Mouse (Mus musculus) heart, embryonic 11.5 days (tissue): Measurements from ENCODE around the gene Kmt5a. TPM values are rescaled to one million over a fixed set of nuclear protein-coding genes. Genes with fewer than 3 reads are reported as not detected.
"Not testable (repeated sequence)": the region's sequence is repeated elsewhere in the genome, so short reads cannot be mapped to it uniquely, and the experiment has no call there.

Source experiments
- ATAC-seq: fragments of 200-750 bp; cut with Nextera tagmentation; replicated peaks from 2 replicates; pipeline ENCODE4 v1.8.0; 2017; ENCODE audit warnings: moderate library complexity; ENCODE audit not compliant: insufficient number of reproducible peaks, low FRiP score, low TSS enrichment
- H3K27ac ChIP-seq: fragments of 300-500 bp; sonication (generic); 2 replicates; pipeline ENCODE4 v1.5.1; 2014; ENCODE audit warnings: mild to moderate bottlenecking, low read depth, low read length
- H3K27me3 ChIP-seq: fragments of 300-500 bp; sonication (generic); 2 replicates; pipeline ENCODE4 v1.6.1; 2014; ENCODE audit warnings: mild to moderate bottlenecking, low read length, mixed read lengths; ENCODE audit not compliant: control insufficient read depth, insufficient read depth
- H3K36me3 ChIP-seq: fragments of 300-500 bp; sonication (generic); 2 replicates; pipeline ENCODE4 v1.6.1; 2014; ENCODE audit warnings: mild to moderate bottlenecking, low read length, moderate library complexity, mixed read lengths; ENCODE audit not compliant: control insufficient read depth, insufficient read depth
- H3K4me1 ChIP-seq: fragments of 300-500 bp; sonication (generic); 2 replicates; pipeline ENCODE4 v1.6.1; 2014; ENCODE audit warnings: low read length; ENCODE audit not compliant: control insufficient read depth, insufficient read depth
- H3K4me2 ChIP-seq: fragments of 300-500 bp; sonication (generic); 2 replicates; pipeline ENCODE4 v1.6.1; 2014; ENCODE audit warnings: mild to moderate bottlenecking, moderate library complexity
- H3K4me3 ChIP-seq: fragments of 300-500 bp; sonication (generic); 2 replicates; pipeline ENCODE4 v1.5.1; 2014; ENCODE audit warnings: low read depth, low read length
- H3K9ac ChIP-seq: fragments of 300-500 bp; sonication (generic); 2 replicates; pipeline ENCODE4 v1.6.1; 2014; ENCODE audit warnings: mild to moderate bottlenecking, low read depth, low read length, moderate library complexity
- H3K9me3 ChIP-seq: fragments of 300-500 bp; sonication (generic); replicated peaks from 2 replicates; pipeline ENCODE4 v1.6.1; 2016; ENCODE audit warnings: low read length; ENCODE audit not compliant: control insufficient read depth
- WGBS: fragments of 180-500 bp; shearing (Covaris S2); extraction: QIAGEN DNeasy Blood & Tissue Kit; methylation state at CpG from one replicate; pipeline ENCODE4 v1.1.7; 2014; ENCODE audit not compliant: insufficient replicate concordance; 5-methylcytosine and 5-hydroxymethylcytosine counted together
- polyA plus RNA-seq: library from polyadenylated mRNA; unstranded; fragments of >200 nt; fragmentation: Nextera tagmentation; extraction: Ambion mirVana; gene quantifications from 2 replicates; pipeline ENCODE4 v1.2.1, GENCODE M21; 2014

The Kmt5a gene
- polyA plus RNA-seq, 1 experiment from 2014 or later = 93.9 TPM

GRCm38 (mm10) chr5:124496614-124497514 is 57.1 kb downstream of the Kmt5a start:
- H3K9ac ChIP-seq = no peak overlapping the region
- H3K27me3 ChIP-seq = no peaks in the 10 kb centered on the region
- H3K27ac ChIP-seq = no peak overlapping the region
- no peaks in the 10 kb centered on the region for H3K9me3 ChIP-seq
- H3K4me3 ChIP-seq = no peak overlapping the region
- peaks cover 12% of the 10 kb centered on the region for H3K4me1 ChIP-seq
- no peak overlapping the region for H3K4me2 ChIP-seq
- peaks cover 28% of the 10 kb centered on the region for H3K36me3 ChIP-seq
- WGBS = 72% methylated on average over 15 of the region's 15 CpGs
- no peak for ATAC-seq

- peaks cover 24% of the 10 kb centered on the region for H3K36me3 ChIP-seq
- H3K4me3 ChIP-seq = no peak overlapping the region
- H3K4me1 ChIP-seq = peaks cover 12% of the 10 kb centered on the region
- H3K27ac ChIP-seq = peak overlapping the region; percentile 41
- 0 out of 2 replicates have a peak, but pooled peaks have one; percentile 53 for ATAC-seq
- H3K9me3 ChIP-seq = no peaks in the 10 kb centered on the region
- no peak overlapping the region for H3K4me2 ChIP-seq
- H3K27me3 ChIP-seq = no peaks in the 10 kb centered on the region
- H3K9ac ChIP-seq = no peak overlapping the region
- 59% methylated on average over 9 of the region's 9 CpGs for WGBS
These were observed 58.6 kb downstream of the Kmt5a start for GRCm38 (mm10) chr5:124498221-124498876.

DNA sequence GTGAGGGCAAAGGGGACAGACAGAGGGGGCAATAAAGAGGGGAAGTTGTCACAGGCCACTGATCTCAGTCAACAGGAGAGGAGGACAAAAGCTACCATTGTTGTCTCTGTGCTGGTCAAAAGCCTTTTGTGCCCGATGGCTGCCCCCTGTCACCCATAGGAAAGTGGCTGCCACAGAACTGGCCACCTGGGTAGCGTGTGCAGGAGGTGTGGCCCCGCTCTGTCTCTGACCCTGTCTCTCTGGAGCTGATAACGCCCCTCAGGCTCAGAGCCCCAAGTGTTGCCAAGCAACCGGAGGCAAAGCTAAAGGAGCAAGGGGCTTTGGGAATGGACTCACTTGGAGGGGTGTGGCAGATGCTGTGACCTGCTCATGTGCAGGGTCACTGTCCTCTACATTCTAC is 59.3 kb downstream of the Kmt5a start:
- Histone ChIP-seq H3K4me3 (no peak overlapping the region), H3K27ac (no peak overlapping the region), H3K4me2 (no peak overlapping the region), H3K4me1 (peaks cover 12% of the 10 kb centered on the region), H3K27me3 (no peaks in the 10 kb centered on the region), H3K36me3 (peaks cover 26% of the 10 kb centered on the region), H3K9me3 (no peaks in the 10 kb centered on the region), H3K9ac (no peak overlapping the region)
- no peak for ATAC-seq
- 34% methylated on average over 5 of the region's 5 CpGs for WGBS

DNA sequence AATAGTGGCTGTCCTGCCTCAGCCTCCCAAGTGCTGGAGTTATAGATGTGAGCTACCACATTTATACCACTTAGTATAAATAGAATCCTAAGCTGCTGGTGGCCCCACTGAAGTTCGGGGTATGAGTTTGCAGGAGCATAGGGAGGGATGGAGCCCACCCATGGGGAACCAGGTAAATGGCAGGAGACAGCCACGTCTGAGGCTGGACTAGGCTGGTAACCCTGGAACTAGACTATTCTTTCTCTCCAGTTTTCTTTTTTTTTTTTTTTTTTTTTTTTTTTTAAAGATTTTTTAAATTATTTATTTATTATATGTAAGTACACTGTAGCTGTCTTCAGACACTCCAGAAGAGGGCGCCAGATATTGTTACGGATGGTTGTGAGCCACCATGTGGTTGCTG is 60.3 kb downstream of the Kmt5a start:
- Histone ChIP-seq H3K36me3 (peaks cover 26% of the 10 kb centered on the region), H3K4me1 (peaks cover 12% of the 10 kb centered on the region)
- H3K4me2 ChIP-seq, H3K27me3 ChIP-seq, H3K27ac ChIP-seq, ATAC-seq, H3K4me3 ChIP-seq, H3K9ac ChIP-seq, H3K9me3 ChIP-seq: not testable (repeated sequence)
- WGBS = 79% methylated on average over 2 of the region's 4 CpGs

GRCm38 (mm10) chr5:124500573-124500972 is 60.8 kb downstream of the Kmt5a start:
- ATAC-seq = no peak
- WGBS = 95% methylated on average over 3 of the region's 3 CpGs
- H3K36me3 ChIP-seq = peaks cover 21% of the 10 kb centered on the region
- no peaks in the 10 kb centered on the region for H3K9me3 ChIP-seq
- no peak overlapping the region for H3K4me2 ChIP-seq
- H3K4me1 ChIP-seq = peaks cover 12% of the 10 kb centered on the region
- no peak overlapping the region for H3K27ac ChIP-seq
- no peaks in the 10 kb centered on the region for H3K27me3 ChIP-seq
- no peak overlapping the region for H3K9ac ChIP-seq
- H3K4me3 ChIP-seq = no peak overlapping the region

GRCm38 (mm10) chr5:124501541-124501940 is 61.8 kb downstream of the Kmt5a start:
- ATAC-seq = no peak
- Histone ChIP-seq H3K27me3 (no peaks in the 10 kb centered on the region), H3K4me2 (no peak overlapping the region), H3K36me3 (peaks cover 20% of the 10 kb centered on the region), H3K27ac (no peak overlapping the region), H3K4me3 (no peak overlapping the region), H3K4me1 (peaks cover 12% of the 10 kb centered on the region), H3K9me3 (no peaks in the 10 kb centered on the region), H3K9ac (no peak overlapping the region)
- 87% methylated on average over 10 of the region's 10 CpGs for WGBS

GRCm38 (mm10) chr5:124503742-124504141 is 64.0 kb downstream of the Kmt5a start:
- peaks cover 22% of the 10 kb centered on the region for H3K36me3 ChIP-seq
- no peak overlapping the region for H3K4me3 ChIP-seq
- peaks cover 6% of the 10 kb centered on the region for H3K4me1 ChIP-seq
- no peaks in the 10 kb centered on the region for H3K9me3 ChIP-seq
- ATAC-seq = no peak
- H3K27me3 ChIP-seq = no peaks in the 10 kb centered on the region
- H3K27ac ChIP-seq = no peak overlapping the region
- H3K4me2 ChIP-seq = no peak overlapping the region
- WGBS = 54% methylated on average over 14 of the region's 14 CpGs
- H3K9ac ChIP-seq = no peak overlapping the region

DNA sequence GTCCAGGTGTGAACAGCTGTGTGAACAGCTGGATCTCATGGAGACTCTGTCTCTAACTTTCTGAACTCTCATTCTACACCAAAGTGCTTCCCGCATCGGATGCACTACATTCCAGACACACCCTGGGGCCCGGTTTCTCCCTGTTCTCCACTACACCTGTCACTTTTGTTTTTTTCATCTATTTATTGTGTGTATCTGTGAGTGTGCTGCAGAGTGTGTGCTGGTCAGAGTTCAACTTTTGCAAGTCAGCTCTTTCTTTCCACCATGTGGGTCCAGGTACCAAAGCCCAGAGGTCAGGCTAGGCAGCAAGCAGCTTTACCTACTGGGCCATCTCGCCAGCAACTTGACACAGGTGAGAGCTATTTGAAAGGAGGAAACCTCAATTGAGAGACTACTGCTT is 65.5 kb downstream of the Kmt5a start:
- Histone ChIP-seq H3K4me2 (no peak overlapping the region), H3K36me3 (peaks cover 25% of the 10 kb centered on the region), H3K27ac (no peak overlapping the region), H3K4me3 (no peak overlapping the region), H3K9me3 (no peaks in the 10 kb centered on the region), H3K27me3 (no peaks in the 10 kb centered on the region), H3K4me1 (peaks cover 8% of the 10 kb centered on the region), H3K9ac (no peak overlapping the region)
- no peak for ATAC-seq
- 90% methylated on average over 4 of the region's 4 CpGs for WGBS
